Mouse (Mus musculus): ENCODE measurements at regions not wholly inside any gene's neighbourhood (a gene's known extent, or its start where the extent isn't known, plus 50 kb on each side); places are given as distances from the start of the nearest gene placed in this dataset.

DNA sequence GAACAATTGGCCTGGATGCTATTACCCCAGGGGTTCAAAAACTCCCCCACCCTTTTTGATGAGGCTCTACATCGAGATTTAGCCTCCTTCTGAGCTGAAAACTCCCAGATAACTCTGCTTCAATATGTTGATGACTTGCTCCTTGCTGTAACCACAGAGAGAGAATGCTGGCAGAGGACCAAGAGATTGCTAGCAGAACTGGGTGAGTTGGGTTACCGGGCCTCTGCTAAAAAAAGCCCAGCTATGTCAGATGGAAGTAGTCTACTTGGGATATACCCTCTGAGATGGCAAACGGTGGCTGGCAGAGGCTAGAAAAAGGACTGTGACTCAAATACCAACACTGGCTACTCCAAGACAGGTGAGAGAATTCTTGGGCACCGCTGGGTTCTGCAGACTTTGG is 63.9 kb upstream of the Gm906 start:
- DNase-seq (ENCODE audit: low spot score) = peak; percentile 10

DNA sequence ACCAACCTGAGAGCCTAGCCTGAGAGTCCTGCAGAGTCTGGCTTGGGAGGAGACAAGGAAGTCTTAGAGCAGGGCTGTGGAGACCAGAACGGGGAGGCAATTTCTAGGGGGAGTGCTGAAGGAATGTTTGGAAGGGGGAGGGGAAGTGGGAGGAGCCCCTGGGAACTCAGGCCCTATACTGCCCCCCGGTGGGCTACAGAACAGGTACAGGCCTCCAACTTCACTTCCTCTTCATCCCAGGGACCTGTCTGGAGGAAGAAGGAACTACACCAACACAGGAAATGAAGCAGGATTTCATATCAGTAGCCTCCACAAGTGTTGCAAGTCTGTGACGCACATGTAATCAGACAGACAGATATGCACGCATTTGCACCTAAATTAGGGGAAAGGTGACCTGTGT is 72.4 kb upstream of the Gm906 start:
- no peak for DNase-seq (ENCODE audit: low spot score)

DNA sequence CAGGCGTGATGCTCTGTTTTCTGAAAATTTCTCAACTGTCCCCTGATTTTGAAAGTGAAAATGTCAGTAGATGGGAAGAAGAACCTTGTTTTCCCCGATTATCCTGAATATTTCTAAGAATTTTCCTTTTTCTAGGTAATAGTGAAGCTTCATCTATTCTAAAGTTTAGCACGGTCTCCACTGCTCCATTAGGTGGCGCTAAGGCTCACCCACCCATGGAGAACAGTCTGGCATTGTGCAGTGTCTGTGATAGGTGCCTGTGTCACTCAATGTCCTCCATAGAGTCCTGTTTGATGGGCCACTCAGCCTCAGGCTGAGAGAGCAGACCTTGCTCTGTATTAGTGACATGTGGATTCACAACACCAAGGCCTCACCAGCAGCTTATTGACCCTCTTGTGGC is 78.5 kb upstream of the Gm906 start:
- no peak for DNase-seq (ENCODE audit: low spot score)

DNA sequence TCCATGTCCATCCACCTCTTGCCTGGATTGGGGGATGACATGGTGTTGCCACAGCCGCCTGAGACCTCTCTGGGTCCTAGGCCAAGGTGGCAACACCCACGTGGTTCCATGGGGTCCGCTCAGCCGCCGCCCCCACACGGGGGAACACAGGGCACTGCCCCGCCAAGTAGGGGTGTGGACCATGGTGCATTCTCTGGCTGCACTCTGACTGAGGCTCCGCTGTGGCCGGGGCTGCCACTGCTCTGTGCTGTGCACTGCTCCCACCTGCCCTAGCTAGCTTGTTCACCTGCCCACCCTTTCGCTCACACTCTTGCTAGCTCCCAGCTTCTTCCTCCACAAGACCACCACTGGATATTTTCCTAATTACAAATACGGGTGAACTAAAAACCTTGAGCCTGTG is 73.5 kb upstream of the Fbxw17 start:
- DNase-seq (ENCODE audit: low spot score) = no peak

DNA sequence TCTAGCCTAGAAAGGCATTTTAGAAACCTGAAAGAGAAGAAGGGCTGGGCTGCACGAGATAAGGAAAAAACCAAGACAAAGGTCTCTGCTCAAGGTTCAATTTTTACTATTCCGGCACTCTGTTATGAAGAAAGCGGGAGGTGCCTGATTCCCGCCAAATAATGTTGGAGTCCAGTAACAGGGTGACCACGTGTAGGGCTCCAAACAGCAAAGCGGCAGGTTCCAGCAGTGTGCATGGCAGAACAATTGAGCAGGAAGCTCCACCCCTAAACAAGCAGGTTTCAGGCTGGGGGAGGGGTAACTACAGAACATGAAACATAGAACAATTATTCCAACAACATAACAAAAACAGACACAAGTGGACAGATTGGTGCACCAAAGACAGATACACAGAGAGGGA is 65.7 kb upstream of the Fbxw17 start:
- DNase-seq (ENCODE audit: low spot score) = no peak

DNA sequence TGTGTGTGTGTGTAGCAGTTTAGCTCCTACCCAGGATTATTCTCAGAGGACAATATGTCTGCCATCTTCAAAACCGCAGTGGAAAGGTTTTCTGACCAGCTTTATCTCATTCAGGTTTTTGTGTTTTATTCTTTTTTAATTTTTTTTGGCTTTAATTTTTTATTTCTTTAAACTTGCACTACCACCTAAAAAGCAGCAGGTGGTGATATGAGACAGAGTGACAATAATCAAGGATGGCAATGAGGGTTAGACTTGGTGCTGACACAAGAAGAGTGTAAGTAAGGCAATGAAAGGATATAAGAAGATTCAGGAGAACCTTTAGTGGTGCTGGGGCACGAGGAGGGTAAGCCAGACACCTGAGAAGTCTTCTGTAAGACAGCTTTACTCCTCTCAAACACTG is 62.4 kb upstream of the Fbxw17 start:
- no peak for DNase-seq (ENCODE audit: low spot score)

DNA sequence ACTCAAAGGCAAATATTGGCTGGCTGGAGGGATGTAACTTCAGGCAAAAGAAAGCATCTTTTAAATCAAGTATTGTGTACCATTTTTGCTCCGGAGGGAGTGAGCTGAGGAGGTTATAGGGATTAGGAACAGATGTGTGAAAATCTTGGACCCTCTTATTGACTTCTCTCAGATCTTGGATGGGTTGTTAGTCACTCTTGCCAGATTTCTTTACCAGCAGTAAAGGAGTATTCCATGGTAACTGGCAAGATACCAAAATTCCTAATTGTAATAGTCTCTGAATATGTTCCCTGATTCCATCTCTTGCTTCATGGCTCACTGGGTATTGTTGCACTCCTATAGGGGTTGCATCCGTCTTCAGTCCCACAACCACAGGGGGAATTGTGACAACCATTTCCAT is 58.1 kb upstream of the Fbxw17 start:
- no peak for DNase-seq (ENCODE audit: low spot score)

Measured in gastrocnemius, adult 18-20 months (tissue).